In the genomic region with DNA sequence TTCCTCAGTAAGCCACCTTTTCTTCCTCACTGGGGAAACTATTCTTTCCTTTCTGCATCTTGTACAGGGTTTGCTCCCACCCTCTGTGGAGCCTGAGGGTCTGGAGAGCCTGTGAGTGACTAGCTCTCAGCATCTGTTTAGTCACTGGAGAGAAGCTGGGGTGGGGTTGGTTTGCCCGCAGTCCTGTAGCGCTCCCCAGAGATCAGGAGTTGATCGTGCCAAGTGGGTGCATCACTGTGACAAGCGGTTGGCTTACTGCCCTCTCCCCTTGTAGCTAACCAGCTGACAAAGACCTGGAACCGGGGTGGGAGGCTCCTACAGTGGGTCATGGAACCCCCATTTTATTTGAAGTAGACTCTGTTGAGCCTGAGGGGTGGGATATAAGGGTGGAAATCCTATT, we compare ENCODE assay signal across 25 mouse cellular contexts. TPM values are rescaled to one million over a fixed set of nuclear protein-coding genes. Genes with fewer than 3 reads are reported as not detected.
DNase-seq lines count a peak whose midpoint lies in the region; ATAC-seq and TF ChIP-seq lines count a peak whose summit lies in the region.
"Had no signal": no experiment of that assay in that cellular context is flagged by ENCODE, and none has a peak within 500 bp of the region (broad histone marks: within the 10 kb centered on the region; RNA-seq: fewer than 3 reads in every experiment).

No protein-coding gene starts in this region.

- no peak overlapping the region for H3K4me2 ChIP-seq in forebrain, embryonic 16.5 days (ENCODE audit: low read length)
- H3K4me2 ChIP-seq in embryonic facial prominence, embryonic 15.5 days (replicated peaks) = no peak overlapping the region
- no peak overlapping the region for H3K4me2 ChIP-seq in stomach, postnatal 0 days (replicated peaks; ENCODE audit: low read depth)
- H3K4me2 ChIP-seq: intestine, embryonic 15.5 days; limb, embryonic 12.5 days; liver, embryonic 12.5 days had no signal

- H3K4me3 ChIP-seq in forebrain, embryonic 16.5 days (replicated peaks; ENCODE audit: low read length) = no peak overlapping the region
- no peak overlapping the region for H3K4me3 ChIP-seq in forebrain, embryonic 10.5 days
- no peak overlapping the region for H3K4me3 ChIP-seq in layer of hippocampus, adult 2 months
- H3K4me3 ChIP-seq in embryonic facial prominence, embryonic 15.5 days (replicated peaks) = no peak overlapping the region
- no peak overlapping the region for H3K4me3 ChIP-seq in stomach, postnatal 0 days (ENCODE audit: low read depth, low read length)
- H3K4me3 ChIP-seq: intestine, embryonic 15.5 days; limb, embryonic 12.5 days; liver, embryonic 12.5 days; megakaryocyte, embryonic 14.5 days had no signal

- H3K36me3 ChIP-seq in forebrain, embryonic 16.5 days (ENCODE audit: control insufficient read depth, insufficient read depth) = no peaks in the 10 kb centered on the region
- no peaks in the 10 kb centered on the region for H3K36me3 ChIP-seq in forebrain, embryonic 10.5 days (replicated peaks)
- H3K36me3 ChIP-seq in embryonic facial prominence, embryonic 15.5 days = no peaks in the 10 kb centered on the region
- no peaks in the 10 kb centered on the region for H3K36me3 ChIP-seq in stomach, postnatal 0 days (ENCODE audit: control insufficient read depth, insufficient read depth, low read length)
- H3K36me3 ChIP-seq: intestine, embryonic 15.5 days; liver, embryonic 12.5 days had no signal

- WGBS in forebrain, embryonic 16.5 days = 51% methylated on average over 5 of the region's 5 CpGs
- WGBS in forebrain, embryonic 10.5 days = 87% methylated on average over 5 of the region's 5 CpGs
- 57% methylated on average over 5 of the region's 5 CpGs for WGBS in embryonic facial prominence, embryonic 15.5 days
- 72% methylated on average over 5 of the region's 5 CpGs for WGBS in stomach, postnatal 0 days

- H3K9me3 ChIP-seq in forebrain, embryonic 16.5 days (ENCODE audit: control insufficient read depth, low read length) = no peaks in the 10 kb centered on the region
- H3K9me3 ChIP-seq in forebrain, embryonic 10.5 days = no peaks in the 10 kb centered on the region
- no peaks in the 10 kb centered on the region for H3K9me3 ChIP-seq in embryonic facial prominence, embryonic 15.5 days (replicated peaks)
- H3K9me3 ChIP-seq in stomach, postnatal 0 days (ENCODE audit: control insufficient read depth, low read length) = no peaks in the 10 kb centered on the region
- H3K9me3 ChIP-seq: intestine, embryonic 15.5 days; limb, embryonic 12.5 days; liver, embryonic 12.5 days had no signal

- no peak for DNase-seq in forebrain, embryonic 10.5 days (ENCODE audit: extremely low spot score, low spot score)
- no peak for DNase-seq in layer of hippocampus, adult 2 months (ENCODE audit: low spot score in 2 of 2)
- DNase-seq in layer of hippocampus, adult 9-11 months = no peak
- DNase-seq in MN1 (ENCODE audit: low spot score) = peak; percentile 28
- DNase-seq in stomach, postnatal 0 days (ENCODE audit: low spot score) = no peak
- no peak for DNase-seq in right cerebral cortex, postnatal 25 days
- DNase-seq: adrenal gland, adult 8-10 months; cerebellum, adult 11 months; gastrocnemius, postnatal 10 days; heart, adult 18-20 months; heart, postnatal 36 days; kidney, adult 9 months; kidney, postnatal 25 days; lung, adult 2 months; retina, postnatal 1 day; right cerebral cortex, postnatal 4 days; thymus, postnatal 25 days had no signal

- ATAC-seq in forebrain, embryonic 16.5 days = peak; percentile 57; the same call in 1 of the 2 replicates
- 0 out of 2 replicates have a peak, but pooled peaks have one; percentile 16 for ATAC-seq in embryonic facial prominence, embryonic 15.5 days (ENCODE audit: insufficient number of reproducible peaks, low FRiP score, low TSS enrichment, low read depth)
- no peak for ATAC-seq in stomach, postnatal 0 days (ENCODE audit: low FRiP score, low TSS enrichment)
- ATAC-seq: intestine, embryonic 15.5 days; liver, embryonic 12.5 days had no signal

- no peak overlapping the region for H3K27ac ChIP-seq in forebrain, embryonic 16.5 days (ENCODE audit: low read length)
- H3K27ac ChIP-seq in forebrain, embryonic 10.5 days = no peak overlapping the region
- H3K27ac ChIP-seq in layer of hippocampus, adult 2 months = peak overlapping the region; percentile 36; the same call in 1 of the 2 replicates
- no peak overlapping the region for H3K27ac ChIP-seq in embryonic facial prominence, embryonic 15.5 days (replicated peaks)
- H3K27ac ChIP-seq in stomach, postnatal 0 days (replicated peaks) = no peak overlapping the region
- H3K27ac ChIP-seq: intestine, embryonic 15.5 days; limb, embryonic 12.5 days; liver, embryonic 12.5 days had no signal

- H3K4me1 ChIP-seq in forebrain, embryonic 16.5 days (replicated peaks; ENCODE audit: control insufficient read depth, insufficient read depth, low read length) = peaks cover 7% of the 10 kb centered on the region
- no peaks in the 10 kb centered on the region; the same call in 1 of the 2 replicates for H3K4me1 ChIP-seq in forebrain, embryonic 10.5 days
- H3K4me1 ChIP-seq in embryonic facial prominence, embryonic 15.5 days = peaks cover 18% of the 10 kb centered on the region
- no peaks in the 10 kb centered on the region for H3K4me1 ChIP-seq in stomach, postnatal 0 days (replicated peaks; ENCODE audit: control insufficient read depth, insufficient read depth)
- H3K4me1 ChIP-seq: intestine, embryonic 15.5 days had no signal

- H3K9ac ChIP-seq in forebrain, embryonic 16.5 days (replicated peaks; ENCODE audit: low read depth, low read length) = no peak overlapping the region
- no peak overlapping the region for H3K9ac ChIP-seq in embryonic facial prominence, embryonic 15.5 days
- no peak overlapping the region for H3K9ac ChIP-seq in stomach, postnatal 0 days (ENCODE audit: low read length)
- H3K9ac ChIP-seq: intestine, embryonic 15.5 days; limb, embryonic 12.5 days; liver, embryonic 12.5 days had no signal

- no peak for TF ChIP-seq CTCF in layer of hippocampus, adult 2 months (conservative IDR thresholded peaks at IDR 0.05)
- no peak for TF ChIP-seq CTCF in stomach, postnatal 0 days (IDR thresholded peaks at IDR 0.05; ENCODE audit: low read depth)

- no peaks in the 10 kb centered on the region for H3K27me3 ChIP-seq in forebrain, embryonic 16.5 days (replicated peaks; ENCODE audit: control insufficient read depth, insufficient read depth, low read length)
- H3K27me3 ChIP-seq in forebrain, embryonic 10.5 days (ENCODE audit: poor library complexity, severe bottlenecking) = no peaks in the 10 kb centered on the region
- H3K27me3 ChIP-seq in embryonic facial prominence, embryonic 15.5 days = no peaks in the 10 kb centered on the region
- no peaks in the 10 kb centered on the region for H3K27me3 ChIP-seq in stomach, postnatal 0 days (ENCODE audit: control insufficient read depth, insufficient read depth, low read length)
- H3K27me3 ChIP-seq: intestine, embryonic 15.5 days; limb, embryonic 12.5 days; liver, embryonic 12.5 days; megakaryocyte, embryonic 14.5 days had no signal

- no peak for TF ChIP-seq EP300 in stomach, postnatal 0 days (optimal IDR thresholded peaks at IDR 0.05)

RNA-seq across cellular contexts. Expression of gene Haao, which starts 27.1 kb away (rescaled TPM):
- 0.14 and 0.29 TPM in 2 replicates for polyA plus RNA-seq in forebrain, embryonic 16.5 days (2015; fragmentation: Nextera tagmentation; extraction: Ambion mirVana)
- polyA plus RNA-seq in forebrain, embryonic 10.5 days (2016; fragmentation: Nextera tagmentation; extraction: Ambion mirVana) = 0.25 and 0.36 TPM in 2 replicates
- total RNA-seq in layer of hippocampus, adult 2 months (2021) = not detected
- 1.1 and 1.6 TPM in 2 replicates for polyA plus RNA-seq in embryonic facial prominence, embryonic 15.5 days (2015; fragmentation: Nextera tagmentation; extraction: Ambion mirVana)
- 0.13 and 0.36 TPM in 2 replicates for polyA plus RNA-seq in stomach, postnatal 0 days (2015; fragmentation: Nextera tagmentation; extraction: Ambion mirVana)
- polyA plus RNA-seq: C2C12; heart, embryonic 14.5 days had no signal
